Mouse (Mus musculus): ENCODE data around the gene Rasgef1b.

GRCm38 (mm10) chr5:99496157-99496453, 232.8 kb downstream of the Rasgef1b start:
- no peak for TF ChIP-seq CTCF (IDR thresholded peaks at IDR 0.05; ENCODE audit: borderline replicate concordance, control insufficient read depth, extremely low read depth, insufficient read depth, low read length, poor library complexity)
- TF ChIP-seq POLR2A (IDR thresholded peaks at IDR 0.05; ENCODE audit: control insufficient read depth, extremely low read depth, insufficient read depth, low read length, poor library complexity), result no peak
